Mouse (Mus musculus): ENCODE measurements around the gene Mettl9. TPM values are rescaled to one million over a fixed set of nuclear protein-coding genes. Genes with fewer than 3 reads are reported as not detected.

The Mettl9 gene
- 19.8 TPM for polyA plus RNA-seq (2017; shearing (Covaris generic))

GRCm38 (mm10) chr7:121033856-121034652 lies at the start of gene Mettl9:
Gene Mettl9, plus strand, starts transcription at chr7:121034445.

DNA sequence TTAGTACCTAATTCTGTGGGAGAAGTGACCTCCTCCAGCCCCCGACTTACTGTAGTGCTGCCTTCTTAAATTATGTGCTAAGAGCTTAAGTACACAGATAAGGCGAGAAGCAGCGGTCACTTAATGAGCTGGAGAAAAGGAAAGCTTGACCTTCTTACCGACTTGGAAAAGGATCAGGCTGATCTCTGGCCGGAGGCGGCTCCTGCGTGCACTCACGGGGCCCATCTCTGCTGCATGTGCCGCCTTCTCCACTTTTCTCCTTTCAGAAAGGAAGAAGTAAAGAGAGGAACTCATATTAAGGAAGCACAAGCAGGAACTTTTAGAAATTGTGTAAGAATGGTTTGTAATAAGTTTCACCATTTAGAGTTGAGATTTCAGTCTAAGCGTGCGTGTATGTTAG lies 40.0 kb downstream of the Mettl9 start, which contains the start of gene Igsf6:
TSS of gene Igsf6 (minus strand) at position 292 of the 400 bp plus-strand sequence.

GRCm38 (mm10) chr7:121081350-121081749 lies 47.1 kb downstream of the Mettl9 start, which contains the start of gene Otoa:
Gene Otoa, plus strand, starts transcription at chr7:121081650.

Other genes starting within 250 kb of the Mettl9 start
- not detected for gene Gm5737, start 222.1 kb upstream of the Mettl9 start, polyA plus RNA-seq (2017; shearing (Covaris generic))
- 1.6 TPM for gene Eef2k, start 191.6 kb upstream of the Mettl9 start, polyA plus RNA-seq (2017; shearing (Covaris generic))
- gene Polr3e, start 116.7 kb upstream of the Mettl9 start, polyA plus RNA-seq (2017; shearing (Covaris generic)), result 22.8 TPM
- 18.6 TPM for gene Cdr2, start 52.1 kb upstream of the Mettl9 start, polyA plus RNA-seq (2017; shearing (Covaris generic))
- gene Mfsd13b, start 51.9 kb upstream of the Mettl9 start, polyA plus RNA-seq (2017; shearing (Covaris generic)), result 0.43 TPM
- gene Igsf6, start 40.1 kb downstream of the Mettl9 start, polyA plus RNA-seq (2017; shearing (Covaris generic)), result not detected
- 0.38 TPM for gene Otoa, start 47.2 kb downstream of the Mettl9 start, polyA plus RNA-seq (2017; shearing (Covaris generic))